Mouse (Mus musculus): ENCODE results near the gene Kidins220. TPM values are rescaled to one million over a fixed set of nuclear protein-coding genes. Genes with fewer than 3 reads are reported as not detected.

The Kidins220 gene
- total and polyA plus RNA-seq, 2 experiments from 2014 or later, result 104 to 295 TPM

- Histone ChIP-seq H3K4me2 (ENCODE audit: low read depth, low read length, poor library complexity, severe bottlenecking) (peak overlapping the region; percentile 79), H3K36me3 (ENCODE audit: insufficient read depth, low read length) (no peaks in the 10 kb centered on the region), H3K4me3 (ENCODE audit: low read depth, low read length) (peak overlapping the region; percentile 34), H3K27me3 (ENCODE audit: insufficient read depth, low read length) (no peaks in the 10 kb centered on the region), H3K4me1 (ENCODE audit: insufficient read depth, low read length) (peaks cover 5% of the 10 kb centered on the region; the same call in 1 of the 2 replicates), H3K27ac (ENCODE audit: low read depth, low read length) (no peak overlapping the region), H3K9ac (replicated peaks; ENCODE audit: low read length, poor library complexity, severe bottlenecking) (peak overlapping the region; percentile 42), H3K9me3 (ENCODE audit: low read length) (no peaks in the 10 kb centered on the region)
- TF ChIP-seq CTCF (IDR thresholded peaks at IDR 0.05), result no peak
- DNase-seq (ENCODE audit: low spot score) (no peak), ATAC-seq (ENCODE audit: low FRiP score) (no peak)
- WGBS, result 4% methylated on average over 17 of the region's 17 CpGs
Measured at GRCm38 (mm10) chr12:25092751-25093211, 118.1 kb downstream of the Kidins220 start.

- 16% methylated on average over 11 of the region's 11 CpGs for WGBS
- Histone ChIP-seq H3K4me1 (ENCODE audit: insufficient read depth, low read length) (peaks cover 8% of the 10 kb centered on the region; the same call in 1 of the 2 replicates), H3K4me2 (ENCODE audit: low read depth, low read length, poor library complexity, severe bottlenecking) (peak overlapping the region; percentile 79), H3K4me3 (ENCODE audit: low read depth, low read length) (peak overlapping the region; percentile 34), H3K27ac (ENCODE audit: low read depth, low read length) (no peak overlapping the region), H3K9me3 (ENCODE audit: low read length) (no peaks in the 10 kb centered on the region), H3K36me3 (ENCODE audit: insufficient read depth, low read length) (no peaks in the 10 kb centered on the region), H3K27me3 (ENCODE audit: insufficient read depth, low read length) (no peaks in the 10 kb centered on the region), H3K9ac (replicated peaks; ENCODE audit: low read length, poor library complexity, severe bottlenecking) (0 out of 2 replicates have a peak overlapping the region, but pooled peaks have one; percentile 13)
- ATAC-seq (ENCODE audit: low FRiP score) (no peak), DNase-seq (ENCODE audit: low spot score) (no peak)
- TF ChIP-seq CTCF (IDR thresholded peaks at IDR 0.05), result no peak
Measured at GRCm38 (mm10) chr12:25093241-25093774, 118.6 kb downstream of the Kidins220 start.

GRCm38 (mm10) chr12:25094621-25095521 lies 120.1 kb downstream of the Kidins220 start:
- H3K4me2 ChIP-seq (ENCODE audit: low read depth, low read length, poor library complexity, severe bottlenecking), result peak overlapping the region; percentile 99
- no peaks in the 10 kb centered on the region for H3K27me3 ChIP-seq (ENCODE audit: insufficient read depth, low read length)
- peak overlapping the region; percentile 71 for H3K4me3 ChIP-seq (ENCODE audit: low read depth, low read length)
- H3K9ac ChIP-seq (replicated peaks; ENCODE audit: low read length, poor library complexity, severe bottlenecking), result peak overlapping the region; percentile 66
- H3K27ac ChIP-seq (ENCODE audit: low read depth, low read length), result peak overlapping the region; percentile 55; the same call in 1 of the 2 replicates
- WGBS, result under 1% methylated on average over 22 of the region's 22 CpGs
- no peaks in the 10 kb centered on the region for H3K36me3 ChIP-seq (ENCODE audit: insufficient read depth, low read length)
- DNase-seq (ENCODE audit: low spot score) (peak; percentile 46), ATAC-seq (ENCODE audit: low FRiP score) (no peak)
- H3K9me3 ChIP-seq (ENCODE audit: low read length), result no peaks in the 10 kb centered on the region
- peak; percentile 44 for TF ChIP-seq CTCF (IDR thresholded peaks at IDR 0.05)
- H3K4me1 ChIP-seq (ENCODE audit: insufficient read depth, low read length), result peaks cover 8% of the 10 kb centered on the region; the same call in 1 of the 2 replicates

- Histone ChIP-seq H3K27me3 (ENCODE audit: insufficient read depth, low read length) (no peaks in the 10 kb centered on the region), H3K9me3 (ENCODE audit: low read length) (no peaks in the 10 kb centered on the region), H3K9ac (replicated peaks; ENCODE audit: low read length, poor library complexity, severe bottlenecking) (peak overlapping the region; percentile 66), H3K4me1 (ENCODE audit: insufficient read depth, low read length) (peaks cover 8% of the 10 kb centered on the region; the same call in 1 of the 2 replicates), H3K4me3 (ENCODE audit: low read depth, low read length) (peak overlapping the region; percentile 71), H3K36me3 (ENCODE audit: insufficient read depth, low read length) (no peaks in the 10 kb centered on the region), H3K4me2 (ENCODE audit: low read depth, low read length, poor library complexity, severe bottlenecking) (peak overlapping the region; percentile 99), H3K27ac (ENCODE audit: low read depth, low read length) (peak overlapping the region; percentile 55; the same call in 1 of the 2 replicates)
- ATAC-seq (ENCODE audit: low FRiP score) (peak; percentile 8), DNase-seq (ENCODE audit: low spot score) (peak; percentile 7)
- no peak for TF ChIP-seq CTCF (IDR thresholded peaks at IDR 0.05)
- 0% methylated on average over 19 of the region's 19 CpGs for WGBS
Measured at GRCm38 (mm10) chr12:25095538-25095937, 120.8 kb downstream of the Kidins220 start.

GRCm38 (mm10) chr12:25095974-25096639 lies 121.4 kb downstream of the Kidins220 start:
- WGBS, result under 1% methylated on average over 41 of the region's 41 CpGs

More at GRCm38 (mm10) chr12:25095974-25096639, 121.4 kb downstream of the Kidins220 start:
- Histone ChIP-seq H3K27me3 (ENCODE audit: insufficient read depth, low read length) (no peaks in the 10 kb centered on the region), H3K36me3 (ENCODE audit: insufficient read depth, low read length) (no peaks in the 10 kb centered on the region), H3K4me2 (ENCODE audit: low read depth, low read length, poor library complexity, severe bottlenecking) (peak overlapping the region; percentile 99), H3K4me3 (ENCODE audit: low read depth, low read length) (peak overlapping the region; percentile 71), H3K4me1 (ENCODE audit: insufficient read depth, low read length) (peaks cover 8% of the 10 kb centered on the region; the same call in 1 of the 2 replicates), H3K9ac (replicated peaks; ENCODE audit: low read length, poor library complexity, severe bottlenecking) (peak overlapping the region; percentile 66), H3K9me3 (ENCODE audit: low read length) (no peaks in the 10 kb centered on the region), H3K27ac (ENCODE audit: low read depth, low read length) (peak overlapping the region; percentile 55; the same call in 1 of the 2 replicates)
- DNase-seq (ENCODE audit: low spot score), result peak; percentile 99
- peak; percentile 11 for TF ChIP-seq CTCF (IDR thresholded peaks at IDR 0.05)
- ATAC-seq (ENCODE audit: low FRiP score), result peak; percentile 88
